Mouse (Mus musculus) WW6 (cell line): Measurements from ENCODE around the gene Tmem123.
A peak's percentile ranks its signal among the peaks of the same experiment; 100 is the strongest.

Experiments
- DNase-seq: peaks from one replicate; pipeline ENCODE4 v3.0.0-alpha.2; 2013; ENCODE audit warnings: low read depth, low spot score

Gene Tmem123

DNA sequence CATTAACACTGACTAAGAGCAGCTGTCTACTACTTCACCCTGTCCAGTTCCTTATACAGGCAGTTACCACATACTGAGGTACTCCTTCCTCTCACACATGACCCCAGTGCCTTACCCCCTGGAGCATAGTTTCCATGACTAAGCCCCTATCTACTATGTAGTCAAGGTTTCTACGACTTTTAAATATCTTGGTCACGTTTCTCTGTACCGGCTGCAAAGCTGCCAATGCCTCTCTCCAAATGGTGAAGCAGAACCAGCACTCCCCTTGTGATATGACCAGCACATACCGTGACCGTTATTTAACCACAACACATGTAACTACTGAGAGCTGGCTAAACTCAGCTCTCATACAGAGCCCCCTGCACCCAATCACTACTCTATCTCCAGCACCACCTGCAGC lies 61.1 kb downstream of the Tmem123 start:
- no peak for DNase-seq

DNA sequence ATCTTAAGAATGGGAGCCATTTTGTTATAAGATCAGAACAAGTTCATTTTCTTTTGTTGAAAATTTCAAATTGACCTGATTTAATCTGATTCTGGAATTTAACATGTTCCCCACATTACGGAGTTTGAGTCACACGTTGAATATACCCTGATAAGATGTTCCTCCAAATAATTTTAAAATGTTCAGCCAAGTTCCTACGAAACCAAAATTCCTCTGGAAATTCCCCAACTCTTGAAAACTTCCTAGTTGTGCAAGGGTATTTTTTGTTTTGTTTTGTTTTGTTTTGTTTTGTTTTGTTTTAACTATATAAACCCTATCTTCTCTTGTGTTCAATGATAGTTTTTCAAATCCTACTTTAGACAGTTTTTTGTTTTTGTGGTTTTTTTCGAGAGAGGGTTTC lies 64.9 kb downstream of the Tmem123 start:
- no peak for DNase-seq

DNA sequence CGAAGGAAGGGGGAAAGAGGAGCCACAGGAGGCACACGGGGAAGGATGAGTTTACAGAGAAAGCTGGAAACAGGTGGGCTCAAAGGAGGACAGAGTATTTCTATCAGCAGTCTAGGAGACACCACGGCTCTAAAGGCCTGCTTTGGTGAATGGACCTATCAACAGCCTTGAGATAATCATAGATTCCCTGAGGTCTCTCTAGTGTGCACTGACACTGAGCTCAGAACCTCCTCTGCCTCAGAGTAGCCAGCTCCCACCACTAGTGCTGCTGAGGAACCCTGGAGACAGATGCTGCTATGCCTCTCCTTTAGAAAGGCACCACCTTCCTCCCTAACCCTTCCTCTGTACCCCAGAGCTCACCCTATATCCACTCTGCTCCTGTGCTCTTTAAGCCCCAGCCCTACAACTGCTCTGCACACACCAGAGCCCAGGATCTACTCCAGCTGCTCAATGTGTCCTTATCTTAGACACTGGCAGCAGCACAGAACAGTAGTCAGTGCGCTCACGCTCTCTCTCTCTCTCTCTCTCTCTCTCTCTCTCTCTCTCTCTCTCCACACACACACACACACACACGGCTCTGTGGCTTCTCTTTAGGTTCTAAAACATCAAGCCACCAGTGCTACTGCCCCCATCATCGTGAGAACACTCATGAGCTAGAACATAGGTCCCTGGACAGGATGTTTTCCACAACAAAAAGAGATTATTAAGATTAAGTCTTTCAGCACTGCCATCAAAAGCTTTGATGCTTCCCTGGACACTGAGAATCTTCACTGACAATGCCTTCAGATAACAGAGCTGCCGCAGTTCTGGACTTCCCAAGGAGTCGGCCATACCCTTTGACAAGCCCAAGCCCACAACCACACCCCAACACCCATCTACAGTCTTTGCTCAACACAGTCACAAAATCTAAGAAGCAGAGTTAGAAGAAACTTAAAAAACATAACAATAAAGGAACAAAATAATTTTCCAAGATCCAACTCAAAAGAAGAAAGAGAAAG lies 66.0 kb downstream of the Tmem123 start:
- DNase-seq: no peak

DNA sequence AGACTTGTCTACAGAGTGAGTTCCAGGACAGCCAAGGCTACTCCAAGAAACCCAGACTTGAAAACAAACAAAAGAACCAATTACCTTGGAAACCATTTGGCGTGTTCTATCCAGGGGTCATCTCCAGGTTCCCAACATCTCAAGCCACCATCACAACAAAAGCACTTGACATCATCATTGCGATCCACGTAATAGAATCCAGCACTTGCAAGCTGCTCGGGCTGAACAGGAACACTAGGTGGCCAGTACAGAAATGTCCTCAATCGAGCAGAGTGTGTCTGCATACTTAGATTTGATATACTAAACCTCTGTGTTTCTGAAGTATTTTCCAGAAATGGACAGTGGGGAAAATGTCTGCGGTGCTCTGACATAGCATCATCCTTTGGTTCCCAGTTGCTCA lies 69.6 kb downstream of the Tmem123 start:
- DNase-seq: no peak

DNA sequence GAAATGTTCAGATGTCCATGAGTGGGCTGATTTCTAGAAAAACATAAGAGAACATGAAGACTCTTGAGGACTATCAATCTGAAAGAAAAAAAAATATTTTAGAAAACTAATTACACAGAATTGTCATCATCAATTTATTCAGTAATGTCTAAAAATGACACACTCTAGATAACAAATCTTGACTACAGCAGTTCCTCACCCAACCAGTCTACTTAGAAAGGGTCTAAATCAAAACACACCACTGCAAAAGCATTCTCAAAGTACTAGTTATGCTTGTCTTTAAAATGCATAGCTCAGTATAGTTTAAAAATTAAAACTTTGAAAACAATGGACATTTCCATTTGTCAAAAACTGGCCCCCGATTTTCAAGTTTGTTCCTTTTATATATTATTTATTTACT lies 71.5 kb downstream of the Tmem123 start:
- DNase-seq: no peak

DNA sequence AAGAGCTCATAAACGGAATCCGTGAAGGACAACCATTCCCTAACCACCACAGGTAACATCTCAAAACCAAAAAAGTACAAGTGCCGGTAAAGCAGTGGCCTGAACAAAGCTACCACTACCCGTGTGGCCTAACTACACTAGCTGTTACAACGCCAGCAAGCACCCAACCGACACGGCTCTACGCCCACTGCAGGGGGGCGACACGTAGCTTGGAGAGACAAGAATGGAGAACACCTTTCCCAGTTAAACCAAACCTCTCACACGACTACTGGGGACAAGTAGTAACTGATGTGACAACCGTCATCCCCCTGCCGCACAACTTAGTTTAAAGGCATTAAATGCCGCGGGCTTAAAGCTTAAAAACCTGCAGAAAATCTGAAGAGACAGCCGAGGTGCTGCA lies 72.5 kb downstream of the Tmem123 start:
- no peak for DNase-seq

DNA sequence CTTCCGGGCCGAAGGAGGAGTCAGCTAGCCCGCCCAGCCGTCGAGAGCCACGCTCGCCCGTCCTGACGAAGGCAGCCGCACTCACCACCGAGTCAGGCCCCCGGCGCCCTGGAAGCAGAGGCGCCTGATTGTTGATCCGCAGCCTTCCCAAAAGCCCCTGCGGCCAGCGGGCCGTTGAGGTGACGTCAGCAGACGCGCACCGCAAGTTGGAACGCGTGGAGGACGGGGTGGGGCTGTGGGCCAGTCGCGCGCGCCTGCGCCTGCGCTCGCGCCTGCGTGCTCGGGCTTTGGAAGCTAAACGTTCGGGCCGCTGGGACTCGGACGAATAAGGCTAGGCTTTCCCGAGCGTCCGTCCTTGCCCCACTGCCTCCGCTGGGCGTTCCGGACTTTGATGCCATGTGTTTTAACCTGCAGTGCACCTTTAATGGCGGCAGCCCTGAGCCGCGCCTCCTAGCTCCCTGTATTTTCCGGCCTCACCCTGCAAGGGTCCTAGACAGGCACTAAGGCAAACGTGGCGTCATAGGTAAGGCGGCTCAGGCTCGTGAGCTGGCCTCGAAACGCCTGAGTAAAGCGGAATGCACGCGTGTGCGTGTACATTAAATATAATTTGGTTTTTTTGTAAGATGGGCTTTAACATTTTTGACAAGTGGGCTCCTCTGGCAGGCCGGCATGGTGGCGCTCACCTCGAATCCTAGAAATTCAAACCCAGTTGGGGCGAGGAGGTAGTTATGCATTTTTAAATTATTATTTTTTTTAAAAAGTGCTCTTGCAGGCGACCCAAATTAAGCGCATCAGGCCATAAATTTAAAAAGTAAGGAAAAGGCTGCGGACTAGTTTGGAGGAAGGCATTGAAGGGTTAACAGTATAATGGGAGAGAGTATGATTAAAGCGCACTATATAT lies 73.3 kb downstream of the Tmem123 start, which contains the start of gene Birc2:
Birc2 (minus strand) TSS at position 160 of the 901 bp plus-strand sequence.
- peak; percentile 95 for DNase-seq

DNA sequence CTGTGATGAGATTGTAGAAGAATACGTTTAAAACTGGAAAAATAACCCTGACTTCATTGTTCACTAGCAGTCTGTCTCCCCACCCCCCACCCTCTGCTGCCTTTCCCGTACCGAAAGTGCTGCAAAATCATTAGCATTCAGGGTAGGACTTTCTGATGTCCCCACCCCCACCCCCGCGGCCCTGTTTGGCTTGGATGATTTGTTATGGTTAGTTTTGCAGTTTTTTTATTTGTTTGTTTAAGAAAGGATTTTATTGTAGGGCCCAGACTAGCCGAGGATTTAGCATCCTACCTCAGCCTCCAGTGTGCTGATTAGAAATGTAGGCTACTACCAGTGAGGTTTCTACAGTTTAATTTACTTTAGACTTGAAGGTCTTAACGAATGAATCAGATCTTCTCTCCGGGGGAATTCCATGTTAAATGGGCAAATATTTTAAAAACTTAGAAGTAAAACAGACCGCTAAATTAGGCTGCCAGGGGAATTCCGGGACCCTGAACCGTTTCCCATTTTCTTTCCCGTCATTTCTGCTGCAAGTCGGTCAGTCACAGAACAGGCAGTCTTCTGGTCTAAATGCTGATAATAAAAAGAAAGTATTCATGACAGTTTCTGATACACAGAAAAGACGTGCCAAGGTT lies 74.1 kb downstream of the Tmem123 start:
- no peak for DNase-seq

DNA sequence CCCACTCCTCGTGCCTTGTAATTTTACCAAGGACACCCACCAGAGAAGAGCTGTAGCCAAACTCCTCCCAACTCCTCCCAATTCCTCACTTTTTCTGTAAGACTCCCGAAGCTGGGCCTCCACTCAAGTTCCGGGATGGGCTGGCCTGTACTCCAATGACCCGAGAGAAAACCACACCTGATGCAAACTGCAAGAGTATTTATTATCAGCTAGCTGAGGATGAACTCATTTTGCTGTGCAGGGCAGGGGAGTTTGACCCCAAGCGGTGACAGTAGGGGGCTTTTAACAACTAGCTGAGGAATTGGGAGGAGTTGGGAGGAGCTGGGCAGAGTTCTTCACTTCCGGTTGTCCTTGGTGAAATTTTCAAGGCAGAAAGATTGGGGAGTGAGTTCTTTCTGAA lies 77.4 kb downstream of the Tmem123 start:
- no peak for DNase-seq
